12 mouse cellular contexts compared by ENCODE assay signal in genomic region chr4:105204071-105204470, GRCm38 (mm10). TPM values are rescaled to one million over a fixed set of nuclear protein-coding genes. Genes with fewer than 3 reads are reported as not detected.
DNase-seq lines count a peak whose midpoint lies in the region; ATAC-seq lines count a peak whose summit lies in the region.
"Had no signal": no experiment of that assay in that cellular context is flagged by ENCODE, and none has a peak within 500 bp of the region (broad histone marks: within the 10 kb centered on the region; RNA-seq: fewer than 3 reads in every experiment).

No protein-coding gene starts in this region.

- H3K9ac ChIP-seq in embryonic facial prominence, embryonic 13.5 days, result no peak overlapping the region
- H3K9ac ChIP-seq in kidney, embryonic 15.5 days, result no peak overlapping the region
- H3K9ac ChIP-seq in embryonic facial prominence, embryonic 14.5 days (ENCODE audit: low read depth, low read length), result no peak overlapping the region
- H3K9ac ChIP-seq in limb, embryonic 15.5 days, result no peak overlapping the region
- H3K9ac ChIP-seq: liver, embryonic 15.5 days had no signal

- H3K4me3 ChIP-seq in embryonic facial prominence, embryonic 13.5 days, result no peak overlapping the region
- H3K4me3 ChIP-seq in embryonic facial prominence, embryonic 10.5 days, result no peak overlapping the region
- H3K4me3 ChIP-seq in kidney, embryonic 15.5 days (replicated peaks), result no peak overlapping the region
- no peak overlapping the region for H3K4me3 ChIP-seq in embryonic facial prominence, embryonic 14.5 days (ENCODE audit: low read depth, low read length)
- no peak overlapping the region for H3K4me3 ChIP-seq in limb, embryonic 15.5 days
- H3K4me3 ChIP-seq: erythroblast, embryonic 14.5 days; liver, embryonic 15.5 days had no signal

- H3K4me2 ChIP-seq in embryonic facial prominence, embryonic 13.5 days, result no peak overlapping the region
- no peak overlapping the region for H3K4me2 ChIP-seq in kidney, embryonic 15.5 days
- H3K4me2 ChIP-seq in embryonic facial prominence, embryonic 14.5 days (ENCODE audit: low read depth, low read length), result no peak overlapping the region
- no peak overlapping the region for H3K4me2 ChIP-seq in limb, embryonic 15.5 days
- H3K4me2 ChIP-seq: liver, embryonic 15.5 days had no signal

- peaks cover 81% of the 10 kb centered on the region for H3K4me1 ChIP-seq in embryonic facial prominence, embryonic 13.5 days
- peaks cover 90% of the 10 kb centered on the region for H3K4me1 ChIP-seq in embryonic facial prominence, embryonic 10.5 days
- peaks cover 70% of the 10 kb centered on the region for H3K4me1 ChIP-seq in kidney, embryonic 15.5 days
- peaks cover 66% of the 10 kb centered on the region for H3K4me1 ChIP-seq in embryonic facial prominence, embryonic 14.5 days (ENCODE audit: control insufficient read depth, insufficient read depth, low read length)
- peaks cover 78% of the 10 kb centered on the region for H3K4me1 ChIP-seq in limb, embryonic 15.5 days

- H3K9me3 ChIP-seq in embryonic facial prominence, embryonic 13.5 days, result no peaks in the 10 kb centered on the region
- H3K9me3 ChIP-seq in embryonic facial prominence, embryonic 10.5 days, result no peaks in the 10 kb centered on the region
- no peaks in the 10 kb centered on the region for H3K9me3 ChIP-seq in kidney, embryonic 15.5 days (replicated peaks)
- no peaks in the 10 kb centered on the region for H3K9me3 ChIP-seq in embryonic facial prominence, embryonic 14.5 days (ENCODE audit: control insufficient read depth, low read length)
- H3K9me3 ChIP-seq in limb, embryonic 15.5 days, result no peaks in the 10 kb centered on the region
- H3K9me3 ChIP-seq: liver, embryonic 15.5 days had no signal

- no peaks in the 10 kb centered on the region for H3K27me3 ChIP-seq in embryonic facial prominence, embryonic 13.5 days
- H3K27me3 ChIP-seq in embryonic facial prominence, embryonic 10.5 days (replicated peaks; ENCODE audit: low read depth, poor library complexity, severe bottlenecking), result no peaks in the 10 kb centered on the region
- H3K27me3 ChIP-seq in kidney, embryonic 15.5 days, result no peaks in the 10 kb centered on the region
- no peaks in the 10 kb centered on the region for H3K27me3 ChIP-seq in embryonic facial prominence, embryonic 14.5 days (replicated peaks; ENCODE audit: control insufficient read depth, insufficient read depth, low read length)
- no peaks in the 10 kb centered on the region for H3K27me3 ChIP-seq in limb, embryonic 15.5 days
- H3K27me3 ChIP-seq: liver, embryonic 15.5 days had no signal

- H3K36me3 ChIP-seq in embryonic facial prominence, embryonic 13.5 days, result peaks cover 25% of the 10 kb centered on the region
- H3K36me3 ChIP-seq in embryonic facial prominence, embryonic 10.5 days (replicated peaks), result peaks cover 46% of the 10 kb centered on the region
- peaks cover 20% of the 10 kb centered on the region for H3K36me3 ChIP-seq in kidney, embryonic 15.5 days
- peaks cover 32% of the 10 kb centered on the region for H3K36me3 ChIP-seq in embryonic facial prominence, embryonic 14.5 days (ENCODE audit: control insufficient read depth, insufficient read depth, low read length)
- H3K36me3 ChIP-seq in limb, embryonic 15.5 days, result peaks cover 14% of the 10 kb centered on the region
- H3K36me3 ChIP-seq: liver, embryonic 15.5 days had no signal

- WGBS in embryonic facial prominence, embryonic 13.5 days, result 66% methylated on average over 9 of the region's 9 CpGs
- 67% methylated on average over 9 of the region's 9 CpGs for WGBS in embryonic facial prominence, embryonic 10.5 days
- WGBS in kidney, embryonic 15.5 days, result 37% methylated on average over 9 of the region's 9 CpGs
- 56% methylated on average over 9 of the region's 9 CpGs for WGBS in embryonic facial prominence, embryonic 14.5 days
- 38% methylated on average over 9 of the region's 9 CpGs for WGBS in limb, embryonic 15.5 days

- DNase-seq in embryonic facial prominence, embryonic 10.5 days (ENCODE audit: low spot score), result no peak
- DNase-seq in kidney, postnatal 4 days, result no peak
- DNase-seq in embryonic facial prominence, embryonic 14.5 days (ENCODE audit: low spot score), result no peak
- no peak for DNase-seq in adipocyte (ENCODE audit: low spot score)
- no peak for DNase-seq in yolk sac, embryonic 10.5 days (ENCODE audit: low spot score)
- DNase-seq: heart, postnatal 14 days had no signal

- 0 out of 2 replicates have a peak overlapping the region, but pooled peaks have one; percentile 0 for H3K27ac ChIP-seq in embryonic facial prominence, embryonic 13.5 days
- no peak overlapping the region for H3K27ac ChIP-seq in embryonic facial prominence, embryonic 10.5 days (replicated peaks)
- 0 out of 2 replicates have a peak overlapping the region, but pooled peaks have one; percentile 5 for H3K27ac ChIP-seq in kidney, embryonic 15.5 days
- peak overlapping the region; percentile 11; the same call in 1 of the 2 replicates for H3K27ac ChIP-seq in embryonic facial prominence, embryonic 14.5 days (replicated peaks; ENCODE audit: low read depth, low read length)
- peak overlapping the region; percentile 83 for H3K27ac ChIP-seq in limb, embryonic 15.5 days
- H3K27ac ChIP-seq: liver, embryonic 15.5 days had no signal

- no peak for ATAC-seq in embryonic facial prominence, embryonic 13.5 days (ENCODE audit: insufficient number of reproducible peaks, insufficient read depth, low FRiP score, low TSS enrichment, low read depth)
- ATAC-seq in kidney, embryonic 15.5 days (replicated peaks; ENCODE audit: low FRiP score), result no peak
- no peak for ATAC-seq in embryonic facial prominence, embryonic 14.5 days (ENCODE audit: low read depth)
- ATAC-seq in limb, embryonic 15.5 days (ENCODE audit: insufficient number of reproducible peaks, low FRiP score, low TSS enrichment, low read depth), result no peak
- ATAC-seq: activated CD4-positive, CD25-positive, alpha-beta regulatory T cell, adult 4 months had no signal

RNA-seq across cellular contexts. Expression of gene Plpp3, which starts 46.9 kb away (rescaled TPM):
- polyA plus RNA-seq in embryonic facial prominence, embryonic 13.5 days (2015; fragmentation: Nextera tagmentation; extraction: Ambion mirVana), result 150 and 160 TPM in 2 replicates
- 67.6 and 77.1 TPM in 2 replicates for polyA plus RNA-seq in embryonic facial prominence, embryonic 10.5 days (2016; fragmentation: Nextera tagmentation; extraction: Ambion mirVana)
- polyA plus RNA-seq in kidney, embryonic 15.5 days (2015; fragmentation: Nextera tagmentation; extraction: Ambion mirVana), result 58.2 and 65.5 TPM in 2 replicates
- 107 and 123 TPM in 2 replicates for polyA plus RNA-seq in embryonic facial prominence, embryonic 14.5 days (2014; fragmentation: Nextera tagmentation; extraction: Ambion mirVana)
- 143 and 150 TPM in 2 replicates for polyA plus RNA-seq in limb, embryonic 15.5 days (2015; fragmentation: Nextera tagmentation; extraction: Ambion mirVana)
- polyA plus RNA-seq: activated CD4-positive, CD25-positive, alpha-beta regulatory T cell, adult 4 months had no signal
